Mouse (Mus musculus): ENCODE data around the gene Hist1h2ah. TPM values are rescaled to one million over a fixed set of nuclear protein-coding genes. Genes with fewer than 3 reads are reported as not detected.

The Hist1h2ah gene
- polyA plus RNA-seq (2021; fragmentation: Nextera tagmentation), result not detected in 2 replicates
- long read RNA-seq, experiment 1, result 0 reads
- long read RNA-seq, experiment 2, result 0 reads

DNA sequence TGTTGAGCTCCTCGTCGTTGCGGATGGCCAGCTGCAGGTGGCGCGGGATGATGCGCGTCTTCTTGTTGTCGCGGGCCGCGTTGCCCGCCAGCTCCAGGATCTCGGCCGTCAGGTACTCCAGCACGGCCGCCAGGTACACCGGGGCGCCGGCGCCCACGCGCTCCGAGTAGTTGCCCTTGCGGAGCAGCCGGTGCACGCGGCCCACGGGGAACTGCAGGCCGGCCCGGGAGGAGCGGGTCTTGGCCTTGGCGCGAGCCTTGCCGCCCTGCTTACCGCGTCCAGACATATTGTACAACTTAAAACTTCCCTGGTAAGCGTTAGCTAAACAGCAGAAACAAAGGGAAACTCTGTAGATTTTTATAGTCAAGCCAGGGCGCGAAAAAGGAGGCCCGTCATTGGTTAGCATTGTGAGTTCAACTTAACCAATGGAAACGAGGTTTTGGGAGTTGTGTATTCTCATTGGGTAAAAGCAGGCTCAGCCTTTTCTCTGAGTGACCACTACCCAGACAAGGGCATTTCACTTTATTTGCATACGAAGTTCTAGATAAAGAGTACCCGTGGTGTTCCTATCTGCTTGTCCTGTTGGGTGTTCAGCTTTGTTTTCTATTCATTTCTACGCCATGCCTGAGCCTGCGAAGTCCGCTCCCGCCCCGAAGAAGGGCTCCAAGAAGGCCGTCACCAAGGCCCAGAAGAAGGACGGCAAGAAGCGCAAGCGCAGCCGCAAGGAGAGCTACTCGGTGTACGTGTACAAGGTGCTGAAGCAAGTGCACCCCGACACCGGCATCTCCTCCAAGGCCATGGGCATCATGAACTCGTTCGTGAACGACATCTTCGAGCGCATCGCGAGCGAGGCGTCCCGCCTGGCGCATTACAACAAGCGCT lies at the start of gene Hist1h2ah, which contains the start of gene Hist1h2bk:
Gene Hist1h2ah (minus strand): TSS at position 302 of the 882 bp plus-strand sequence.
Gene Hist1h2bk (plus strand): TSS at position 604 of the 882 bp plus-strand sequence.

DNA sequence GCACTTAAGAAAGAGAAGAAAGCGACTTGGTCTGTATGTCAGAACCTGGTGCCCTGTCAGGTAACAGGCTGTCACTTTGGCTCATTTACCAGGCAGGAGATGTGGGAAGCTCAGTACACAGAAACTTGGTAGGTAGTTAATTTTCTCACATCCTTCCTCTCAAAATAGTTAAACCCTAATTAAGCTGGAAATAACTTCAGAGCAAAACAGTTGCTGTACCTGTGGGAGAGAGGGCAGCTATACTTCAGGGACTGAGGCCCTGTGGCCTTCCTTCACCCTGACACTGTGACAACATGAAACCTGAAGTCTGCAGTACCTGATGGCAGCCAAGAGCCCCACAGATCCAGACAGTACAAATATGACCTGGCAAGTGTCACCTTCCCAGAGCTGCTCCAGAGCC lies 48.8 kb upstream of the Hist1h2ah start, which contains the start of gene Vmn1r188:
Gene Vmn1r188 (plus strand): TSS at position 301 of the 400 bp plus-strand sequence.

DNA sequence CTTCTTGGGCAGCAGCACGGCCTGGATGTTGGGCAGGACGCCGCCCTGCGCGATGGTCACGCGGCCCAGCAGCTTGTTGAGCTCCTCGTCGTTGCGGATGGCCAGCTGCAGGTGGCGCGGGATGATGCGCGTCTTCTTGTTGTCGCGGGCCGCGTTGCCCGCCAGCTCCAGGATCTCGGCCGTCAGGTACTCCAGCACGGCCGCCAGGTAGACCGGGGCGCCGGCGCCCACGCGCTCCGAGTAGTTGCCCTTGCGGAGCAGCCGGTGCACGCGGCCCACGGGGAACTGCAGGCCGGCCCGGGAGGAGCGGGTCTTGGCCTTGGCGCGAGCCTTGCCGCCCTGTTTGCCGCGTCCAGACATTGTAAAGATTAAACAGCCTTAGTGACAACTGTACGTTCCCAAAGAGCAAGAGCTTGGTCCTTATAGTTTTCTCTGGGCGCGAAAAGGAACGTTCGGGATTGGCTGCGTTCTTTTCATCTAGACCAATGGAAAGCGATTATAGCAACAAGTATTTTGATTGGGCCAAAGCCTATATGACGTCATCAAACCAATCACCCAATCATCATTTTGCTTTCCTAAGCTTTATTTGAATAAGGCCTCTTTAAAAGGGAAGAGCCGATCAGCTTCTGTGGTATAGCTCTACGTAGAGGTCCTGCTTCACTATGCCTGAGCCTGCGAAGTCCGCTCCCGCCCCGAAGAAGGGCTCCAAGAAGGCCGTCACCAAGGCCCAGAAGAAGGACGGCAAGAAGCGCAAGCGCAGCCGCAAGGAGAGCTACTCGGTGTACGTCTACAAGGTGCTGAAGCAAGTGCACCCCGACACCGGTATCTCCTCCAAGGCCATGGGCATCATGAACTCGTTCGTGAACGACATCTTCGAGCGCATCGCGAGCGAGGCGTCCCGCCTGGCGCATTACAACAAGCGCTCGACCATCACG lies 7.5 kb upstream of the Hist1h2ah start, which contains the start of the genes Hist1h2ag and Hist1h2bj:
Gene Hist1h2ag (minus strand): TSS at position 377 of the 935 bp plus-strand sequence.
Gene Hist1h2bj (plus strand): TSS at position 647 of the 935 bp plus-strand sequence.

DNA sequence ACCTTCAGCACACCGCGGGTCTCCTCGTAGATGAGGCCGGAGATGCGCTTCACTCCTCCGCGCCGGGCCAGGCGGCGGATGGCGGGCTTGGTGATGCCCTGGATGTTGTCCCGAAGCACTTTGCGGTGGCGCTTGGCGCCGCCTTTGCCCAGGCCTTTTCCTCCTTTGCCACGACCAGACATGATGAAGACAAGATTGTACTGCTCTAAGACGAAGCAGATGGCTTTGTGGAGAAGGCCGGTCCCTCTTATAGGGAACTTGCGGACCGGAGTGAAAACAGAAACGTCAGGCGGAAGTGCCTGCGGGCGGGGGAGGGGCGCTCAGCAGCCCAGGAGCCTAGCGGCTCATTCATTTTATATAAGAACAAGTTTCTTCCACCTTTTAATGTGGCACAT lies 5.8 kb upstream of the Hist1h2ah start, which contains the start of gene Hist1h4i:
Gene Hist1h4i (minus strand): TSS at position 221 of the 395 bp plus-strand sequence.

DNA sequence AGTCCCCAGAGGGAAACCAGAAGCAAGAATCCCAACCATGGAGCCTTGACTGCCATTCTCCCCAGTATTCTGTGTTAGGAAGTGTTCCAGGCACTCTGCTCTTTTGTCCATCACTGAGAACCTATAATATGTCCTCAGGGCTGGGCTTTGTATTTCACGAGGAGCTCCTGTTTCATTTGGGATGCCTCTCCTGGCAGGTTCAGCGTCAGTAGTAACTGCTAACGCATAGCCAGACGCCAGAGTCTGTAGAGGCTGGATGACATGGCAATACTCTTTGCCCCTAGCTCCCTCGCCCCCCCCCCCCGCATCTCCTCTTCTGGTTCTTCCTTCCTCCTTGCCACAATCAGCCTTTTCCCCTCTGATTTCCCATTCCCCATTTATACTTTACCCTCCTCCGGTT lies 25.7 kb downstream of the Hist1h2ah start, which contains the start of gene Prss16:
Gene Prss16 (minus strand): TSS at position 101 of the 400 bp plus-strand sequence.

Other genes with a start within 250 kb of the Hist1h2ah start
- 2.4 TPM in 1 of 2 replicates, not detected in the other for gene Hist1h2an, start 248.3 kb downstream of the Hist1h2ah start, polyA plus RNA-seq (2021; fragmentation: Nextera tagmentation)
- gene Hist1h2bp, start 248.1 kb downstream of the Hist1h2ah start, polyA plus RNA-seq (2021; fragmentation: Nextera tagmentation), result not detected in 2 replicates
- gene Hist1h2bq, start 225.4 kb downstream of the Hist1h2ah start, polyA plus RNA-seq (2021; fragmentation: Nextera tagmentation), result 0.40 and 1.2 TPM in 2 replicates
- gene Hist1h2ao, start 225.1 kb downstream of the Hist1h2ah start, polyA plus RNA-seq (2021; fragmentation: Nextera tagmentation), result not detected in 2 replicates
- gene Hist1h4m, start 223.8 kb downstream of the Hist1h2ah start, polyA plus RNA-seq (2021; fragmentation: Nextera tagmentation), result 1.8 and 3.3 TPM in 2 replicates
- gene Hist1h4n, start 203.4 kb downstream of the Hist1h2ah start, polyA plus RNA-seq (2021; fragmentation: Nextera tagmentation), result 0.64 and 2.7 TPM in 2 replicates
- gene Hist1h2ap, start 202.1 kb downstream of the Hist1h2ah start, polyA plus RNA-seq (2021; fragmentation: Nextera tagmentation), result 68.6 TPM in 2 replicates
- not detected in 2 replicates for gene Hist1h2br, start 201.8 kb downstream of the Hist1h2ah start, polyA plus RNA-seq (2021; fragmentation: Nextera tagmentation)
- 1.6 and 2.5 TPM in 2 replicates for gene Zfp184, start 90.5 kb downstream of the Hist1h2ah start, polyA plus RNA-seq (2021; fragmentation: Nextera tagmentation)
- gene Pom121l2, start 54.4 kb downstream of the Hist1h2ah start, polyA plus RNA-seq (2021; fragmentation: Nextera tagmentation), result 0.10 TPM in 1 of 2 replicates, not detected in the other
- 1.7 and 1.9 TPM in 2 replicates for gene Prss16, start 25.8 kb downstream of the Hist1h2ah start, polyA plus RNA-seq (2021; fragmentation: Nextera tagmentation)
- gene Hist1h2bk, start 302 bp upstream of the Hist1h2ah start, polyA plus RNA-seq (2021; fragmentation: Nextera tagmentation), result not detected in 2 replicates
- gene Hist1h4i, start 5.8 kb upstream of the Hist1h2ah start, polyA plus RNA-seq (2021; fragmentation: Nextera tagmentation), result 6.4 and 6.7 TPM in 2 replicates
- not detected in 2 replicates for gene Hist1h2ag, start 7.4 kb upstream of the Hist1h2ah start, polyA plus RNA-seq (2021; fragmentation: Nextera tagmentation)
- 0.67 TPM in 1 of 2 replicates, not detected in the other for gene Hist1h2bj, start 7.6 kb upstream of the Hist1h2ah start, polyA plus RNA-seq (2021; fragmentation: Nextera tagmentation)
- not detected in 2 replicates for gene Vmn1r188, start 48.9 kb upstream of the Hist1h2ah start, polyA plus RNA-seq (2021; fragmentation: Nextera tagmentation)
- gene Vmn1r189, start 70.3 kb upstream of the Hist1h2ah start, polyA plus RNA-seq (2021; fragmentation: Nextera tagmentation), result not detected in 2 replicates
- gene Vmn1r191, start 148.4 kb upstream of the Hist1h2ah start, polyA plus RNA-seq (2021; fragmentation: Nextera tagmentation), result not detected in 2 replicates
- gene Vmn1r192, start 155.6 kb upstream of the Hist1h2ah start, polyA plus RNA-seq (2021; fragmentation: Nextera tagmentation), result not detected in 2 replicates
- not detected in 2 replicates for gene Vmn1r193, start 187.6 kb upstream of the Hist1h2ah start, polyA plus RNA-seq (2021; fragmentation: Nextera tagmentation)
- not detected in 2 replicates for gene Vmn1r194, start 208.6 kb upstream of the Hist1h2ah start, polyA plus RNA-seq (2021; fragmentation: Nextera tagmentation)
- gene Vmn1r195, start 235.0 kb upstream of the Hist1h2ah start, polyA plus RNA-seq (2021; fragmentation: Nextera tagmentation), result not detected in 2 replicates